Mouse (Mus musculus) neural tube, embryonic 14.5 days (tissue): Measurements from ENCODE around the gene Gpt2. TPM values are rescaled to one million over a fixed set of nuclear protein-coding genes. Genes with fewer than 3 reads are reported as not detected.

Source experiments
- ATAC-seq: fragments of 200-750 bp; cut with Nextera tagmentation; 2 replicates; pipeline ENCODE4 v1.8.0; 2017; ENCODE audit warnings: low read depth, mild to moderate bottlenecking, moderate TSS enrichment, moderate library complexity
- H3K27ac ChIP-seq: fragments of 300-500 bp; sonication (generic); 2 replicates; pipeline ENCODE4 v1.5.1; 2014; ENCODE audit warnings: low read depth, mild to moderate bottlenecking, control low read depth, low read length, moderate library complexity, mixed read lengths
- H3K27me3 ChIP-seq: fragments of 300-500 bp; sonication (generic); 2 replicates; pipeline ENCODE4 v1.6.1; 2014; ENCODE audit warnings: low read length; ENCODE audit not compliant: control insufficient read depth, insufficient read depth
- H3K36me3 ChIP-seq: fragments of 300-500 bp; sonication (generic); 2 replicates; pipeline ENCODE4 v1.6.1; 2014; ENCODE audit warnings: low read length, mixed read lengths; ENCODE audit not compliant: control insufficient read depth, insufficient read depth
- H3K4me1 ChIP-seq: fragments of 300-500 bp; sonication (generic); 2 replicates; pipeline ENCODE4 v1.6.1; 2014; ENCODE audit warnings: low read length; ENCODE audit not compliant: control insufficient read depth, insufficient read depth
- H3K4me2 ChIP-seq: fragments of 300-500 bp; sonication (generic); 2 replicates; pipeline ENCODE4 v1.6.1; 2014; ENCODE audit warnings: mild to moderate bottlenecking, low read depth, low read length, control low read depth
- H3K4me3 ChIP-seq: fragments of 300-500 bp; sonication (generic); 2 replicates; pipeline ENCODE4 v1.5.1; 2014; ENCODE audit warnings: low read depth, low read length, control low read depth, mixed read lengths
- H3K9ac ChIP-seq: fragments of 300-500 bp; sonication (generic); replicated peaks from 2 replicates; pipeline ENCODE4 v1.6.1; 2014; ENCODE audit warnings: low read depth, mild to moderate bottlenecking, control low read depth, low read length, mixed read lengths
- H3K9me3 ChIP-seq: fragments of 300-500 bp; sonication (generic); 2 replicates; pipeline ENCODE4 v1.6.1; 2016; ENCODE audit warnings: low read length; ENCODE audit not compliant: control insufficient read depth
- WGBS: fragments of 180-500 bp; shearing (Covaris S2); extraction: QIAGEN DNeasy Blood & Tissue Kit; methylation state at CpG from one replicate; pipeline ENCODE4 v1.1.7; 2014; 5-methylcytosine and 5-hydroxymethylcytosine counted together
- polyA plus RNA-seq: library from polyadenylated mRNA; unstranded; fragments of >200 nt; fragmentation: Nextera tagmentation; extraction: Ambion mirVana; gene quantifications from 2 replicates; pipeline ENCODE4 v1.2.1, GENCODE M21; 2014

The Gpt2 gene
- polyA plus RNA-seq, 1 experiment from 2014 or later = 65.2 TPM

GRCm38 (mm10) chr8:85567801-85568200, 75.4 kb downstream of the Gpt2 start:
- Histone ChIP-seq H3K4me2 (no peak overlapping the region), H3K4me1 (no peaks in the 10 kb centered on the region), H3K9me3 (no peaks in the 10 kb centered on the region), H3K27me3 (no peaks in the 10 kb centered on the region), H3K36me3 (no peaks in the 10 kb centered on the region), H3K4me3 (no peak overlapping the region), H3K27ac (no peak overlapping the region), H3K9ac (no peak overlapping the region)
- ATAC-seq = no peak
- 98% methylated on average over 2 of the region's 2 CpGs for WGBS

- Histone ChIP-seq H3K27ac (no peak overlapping the region), H3K4me3 (no peak overlapping the region), H3K4me2 (no peak overlapping the region), H3K9ac (no peak overlapping the region), H3K9me3 (no peaks in the 10 kb centered on the region), H3K36me3 (no peaks in the 10 kb centered on the region), H3K4me1 (no peaks in the 10 kb centered on the region), H3K27me3 (no peaks in the 10 kb centered on the region)
- WGBS = 96% methylated on average over 4 of the region's 4 CpGs
- no peak for ATAC-seq
These were observed 78.1 kb downstream of the Gpt2 start for GRCm38 (mm10) chr8:85570466-85570865.

- no peaks in the 10 kb centered on the region for H3K4me1 ChIP-seq
- H3K9me3 ChIP-seq = no peaks in the 10 kb centered on the region
- H3K4me3 ChIP-seq = no peak overlapping the region
- H3K4me2 ChIP-seq = no peak overlapping the region
- H3K9ac ChIP-seq = no peak overlapping the region
- H3K27ac ChIP-seq = no peak overlapping the region
- 81% methylated on average over 2 of the region's 2 CpGs for WGBS
- no peak for ATAC-seq
- no peaks in the 10 kb centered on the region for H3K36me3 ChIP-seq
- no peaks in the 10 kb centered on the region for H3K27me3 ChIP-seq
These were observed 81.7 kb downstream of the Gpt2 start for GRCm38 (mm10) chr8:85573972-85574496.

Other genes starting within 250 kb of the Gpt2 start
- 76.4 and 78.8 TPM in 2 replicates for gene Orc6, start 192.9 kb upstream of the Gpt2 start, polyA plus RNA-seq
- 183 and 196 TPM in 2 replicates for gene Vps35, start 192.8 kb upstream of the Gpt2 start, polyA plus RNA-seq
- 0.27 and 0.37 TPM in 2 replicates for gene Mylk3, start 106.2 kb upstream of the Gpt2 start, polyA plus RNA-seq
- gene 4921524J17Rik, start 59.7 kb upstream of the Gpt2 start, polyA plus RNA-seq = 35.9 and 42.7 TPM in 2 replicates
- gene Dnaja2, start 62.8 kb downstream of the Gpt2 start, polyA plus RNA-seq = 167 and 200 TPM in 2 replicates
- gene Neto2, start 208.3 kb downstream of the Gpt2 start, polyA plus RNA-seq = 90.2 and 98.5 TPM in 2 replicates